Mouse (Mus musculus) CD4-positive, CD25-positive, alpha-beta regulatory T cell, adult 4 months (primary cell): ENCODE measurements around the gene Sept7. TPM values are rescaled to one million over a fixed set of nuclear protein-coding genes. Genes with fewer than 3 reads are reported as not detected.

Experiments
- polyA plus RNA-seq, 2 experiments: library from polyadenylated mRNA; unstranded; fragments of 100-300 nt; shearing (Covaris generic); gene quantifications; one replicate each; pipeline ENCODE4 v1.2.1; 2017

Sept7 gene
- polyA plus RNA-seq, 2 experiments from 2014 or later = 401 to 415 TPM

Other genes with a start within 250 kb of the Sept7 start
- gene Gm10181, start 163.0 kb upstream of the Sept7 start, polyA plus RNA-seq = not detected
- 10 to 100 TPM; 11.0 to 15.3 TPM for gene Herpud2, start 100.6 kb upstream of the Sept7 start, polyA plus RNA-seq
- gene Eepd1, start 229.1 kb downstream of the Sept7 start, polyA plus RNA-seq = under 1 TPM; 0.31 to 0.80 TPM